Mouse (Mus musculus): ENCODE results near the gene Eaf2.

Gene Eaf2

DNA sequence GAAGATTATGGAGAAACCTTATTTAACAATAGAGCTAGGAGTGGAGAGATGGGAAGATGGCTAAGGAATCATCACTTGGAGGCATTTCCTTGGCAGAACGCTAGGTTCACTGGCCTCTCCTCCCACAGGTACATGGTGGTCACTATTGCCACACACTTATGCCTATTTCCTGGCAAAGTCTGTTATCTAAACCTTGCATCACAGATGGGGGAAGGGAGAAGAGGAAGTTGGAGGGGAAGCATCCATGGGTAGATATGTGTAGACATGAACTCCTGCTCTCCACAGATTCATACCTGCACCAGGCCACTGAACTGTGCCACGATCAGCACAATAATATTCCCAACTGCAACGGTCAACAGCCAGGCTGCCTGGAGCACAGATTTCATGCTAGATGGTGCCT, 122.8 kb downstream of the Eaf2 start:
- DNase-seq: no peak

DNA sequence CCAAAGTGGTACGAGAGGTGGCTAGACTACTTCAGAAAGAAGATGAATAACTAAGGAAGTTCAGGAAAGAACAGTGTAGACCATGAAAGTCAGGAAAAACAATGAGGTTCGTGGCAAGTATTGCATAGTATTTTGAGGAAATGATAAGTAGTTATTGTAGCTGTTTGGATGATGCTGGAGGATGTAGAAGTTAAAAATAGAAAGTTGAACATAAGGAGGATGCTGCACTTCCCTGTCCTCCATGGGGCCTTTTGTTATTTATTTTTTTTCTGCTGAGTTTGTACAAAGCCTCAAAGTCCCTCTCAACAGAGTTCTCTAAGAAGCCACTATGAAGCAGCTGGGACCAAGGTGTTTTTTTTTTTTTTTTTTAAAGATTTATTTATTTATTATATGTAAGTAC, 127.0 kb downstream of the Eaf2 start:
- DNase-seq: no peak

DNA sequence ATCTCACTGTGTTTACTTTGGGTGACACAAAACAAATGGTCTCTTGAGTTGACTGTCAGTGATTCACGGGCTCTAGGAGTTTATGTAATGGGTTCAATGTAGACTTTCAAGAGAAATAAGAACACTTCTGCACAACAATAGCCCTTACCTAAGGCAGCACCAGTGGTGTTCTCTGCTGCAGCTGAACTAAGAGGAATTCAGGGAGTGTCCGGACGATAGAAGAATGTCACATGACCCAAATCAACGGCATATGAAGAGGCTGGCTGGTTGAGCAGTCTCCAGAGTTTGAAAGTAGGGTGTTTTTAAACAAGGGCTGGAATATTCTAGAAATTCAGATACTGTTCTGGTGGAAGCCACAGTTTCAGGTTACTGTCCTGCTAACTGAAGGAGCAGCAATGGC, 127.7 kb downstream of the Eaf2 start:
- DNase-seq: no peak

GRCm38 (mm10) chr16:36743580-36743979, 131.2 kb downstream of the Eaf2 start:
- no peak for DNase-seq

Data from B cell, adult 2 months (primary cell).